Mouse (Mus musculus) lung, postnatal 25 days (tissue): ENCODE results near the gene Itpr1.

ENCODE experiments used
- DNase-seq: peaks from one replicate; pipeline ENCODE4 v3.0.0; 2022; ENCODE audit warnings: low spot score

Itpr1 gene

GRCm38 (mm10) chr6:108214294-108214925 lies 1.5 kb downstream of the Itpr1 start:
- no peak for DNase-seq

- peak; percentile 76 for DNase-seq
These were observed 3.2 kb downstream of the Itpr1 start for GRCm38 (mm10) chr6:108216091-108216490.

GRCm38 (mm10) chr6:108216832-108217231 lies 3.9 kb downstream of the Itpr1 start:
- no peak for DNase-seq

- no peak for DNase-seq
These were observed 5.1 kb downstream of the Itpr1 start for GRCm38 (mm10) chr6:108217987-108218386.

- no peak for DNase-seq
These were observed 9.5 kb downstream of the Itpr1 start for GRCm38 (mm10) chr6:108222435-108222834.

- DNase-seq: no peak
These were observed 10.0 kb downstream of the Itpr1 start for GRCm38 (mm10) chr6:108222875-108223274.

GRCm38 (mm10) chr6:108224361-108224760 lies 11.5 kb downstream of the Itpr1 start:
- no peak for DNase-seq

GRCm38 (mm10) chr6:108225027-108225426 lies 12.1 kb downstream of the Itpr1 start:
- no peak for DNase-seq

- DNase-seq: no peak
These were observed 13.3 kb downstream of the Itpr1 start for GRCm38 (mm10) chr6:108226230-108226629.

GRCm38 (mm10) chr6:108227461-108227860 lies 14.6 kb downstream of the Itpr1 start:
- no peak for DNase-seq

GRCm38 (mm10) chr6:108228048-108228447 lies 15.2 kb downstream of the Itpr1 start:
- DNase-seq: no peak

GRCm38 (mm10) chr6:108228601-108229000 lies 15.7 kb downstream of the Itpr1 start:
- DNase-seq: no peak

- DNase-seq: no peak
These were observed 17.7 kb downstream of the Itpr1 start for GRCm38 (mm10) chr6:108230608-108231007.

- DNase-seq: no peak
These were observed 19.2 kb downstream of the Itpr1 start for GRCm38 (mm10) chr6:108231892-108232710.

- DNase-seq: no peak
These were observed 20.2 kb downstream of the Itpr1 start for GRCm38 (mm10) chr6:108233070-108233469.

- DNase-seq: no peak
These were observed 21.6 kb downstream of the Itpr1 start for GRCm38 (mm10) chr6:108234536-108234935.

GRCm38 (mm10) chr6:108235680-108236123 lies 22.8 kb downstream of the Itpr1 start:
- DNase-seq: no peak

GRCm38 (mm10) chr6:108236411-108236921 lies 23.6 kb downstream of the Itpr1 start:
- DNase-seq: no peak

- DNase-seq: no peak
These were observed 24.1 kb downstream of the Itpr1 start for GRCm38 (mm10) chr6:108236996-108237395.

- no peak for DNase-seq
These were observed 24.7 kb downstream of the Itpr1 start for GRCm38 (mm10) chr6:108237585-108237984.

- DNase-seq: no peak
These were observed 25.1 kb downstream of the Itpr1 start for GRCm38 (mm10) chr6:108238011-108238410.

GRCm38 (mm10) chr6:108239056-108239455 lies 26.2 kb downstream of the Itpr1 start:
- no peak for DNase-seq

- no peak for DNase-seq
These were observed 27.1 kb downstream of the Itpr1 start for GRCm38 (mm10) chr6:108240004-108240403.
